Mouse (Mus musculus) embryonic facial prominence, embryonic 11.5 days (tissue): ENCODE measurements around the gene Tagln. TPM values are rescaled to one million over a fixed set of nuclear protein-coding genes. Genes with fewer than 3 reads are reported as not detected.

ENCODE experiments used
- ATAC-seq: fragments of 200-750 bp; cut with Nextera tagmentation; replicated peaks from 2 replicates; pipeline ENCODE4 v1.8.0; 2017; ENCODE audit warnings: low read depth; ENCODE audit not compliant: insufficient number of reproducible peaks, low FRiP score, low TSS enrichment
- DNase-seq: peaks from one replicate; pipeline ENCODE4 v3.0.0-alpha.2; 2015; ENCODE audit warnings: low spot score
- H3K27ac ChIP-seq: fragments of 300-500 bp; sonication (generic); replicated peaks from 2 replicates; pipeline ENCODE4 v1.5.1; 2014; ENCODE audit warnings: mild to moderate bottlenecking, low read depth, low read length, control low read depth
- H3K27me3 ChIP-seq: fragments of 300-500 bp; sonication (generic); 2 replicates; pipeline ENCODE4 v1.6.1; 2014; ENCODE audit warnings: mild to moderate bottlenecking, low read length, moderate library complexity, mixed read lengths; ENCODE audit not compliant: control insufficient read depth, insufficient read depth
- H3K36me3 ChIP-seq: fragments of 300-500 bp; sonication (generic); replicated peaks from 2 replicates; pipeline ENCODE4 v1.6.1; 2014; ENCODE audit warnings: low read depth, mild to moderate bottlenecking, low read length, moderate library complexity, mixed read lengths; ENCODE audit not compliant: control insufficient read depth, insufficient read depth
- H3K4me1 ChIP-seq: fragments of 300-500 bp; sonication (generic); 2 replicates; pipeline ENCODE4 v1.6.1; 2014; ENCODE audit warnings: low read length, mixed read lengths; ENCODE audit not compliant: control insufficient read depth, insufficient read depth
- H3K4me2 ChIP-seq: fragments of 300-500 bp; sonication (generic); 2 replicates; pipeline ENCODE4 v1.6.1; 2014; ENCODE audit warnings: low read depth, mild to moderate bottlenecking, control low read depth, low read length, moderate library complexity
- H3K4me3 ChIP-seq: fragments of 300-500 bp; sonication (generic); 2 replicates; pipeline ENCODE4 v1.5.1; 2014; ENCODE audit warnings: low read depth, low read length, control low read depth
- H3K9ac ChIP-seq: fragments of 300-500 bp; sonication (generic); replicated peaks from 2 replicates; pipeline ENCODE4 v1.6.1; 2014; ENCODE audit warnings: mild to moderate bottlenecking, control low read depth, low read length
- H3K9me3 ChIP-seq: fragments of 300-500 bp; sonication (generic); replicated peaks from 2 replicates; pipeline ENCODE4 v1.6.1; 2016; ENCODE audit warnings: mild to moderate bottlenecking, low read length, inconsistent platforms, mixed read lengths; ENCODE audit not compliant: control insufficient read depth
- WGBS: fragments of 180-500 bp; shearing (Covaris S2); extraction: QIAGEN DNeasy Blood & Tissue Kit; methylation state at CpG from one replicate; pipeline ENCODE4 v1.1.7; 2014; 5-methylcytosine and 5-hydroxymethylcytosine counted together
- polyA plus RNA-seq: library from polyadenylated mRNA; unstranded; fragments of >200 nt; fragmentation: Nextera tagmentation; extraction: Ambion mirVana; gene quantifications from 2 replicates; pipeline ENCODE4 v1.2.1, GENCODE M21; 2014

Tagln gene
- polyA plus RNA-seq, 1 experiment from 2014 or later: 14.1 TPM

- ATAC-seq (no peak), DNase-seq (no peak)
- no peaks in the 10 kb centered on the region for H3K27me3 ChIP-seq
- 95% methylated on average over 2 of the region's 2 CpGs for WGBS
- no peak overlapping the region for H3K27ac ChIP-seq
- H3K9ac ChIP-seq: no peak overlapping the region
- no peak overlapping the region for H3K4me3 ChIP-seq
- peaks cover 10% of the 10 kb centered on the region for H3K36me3 ChIP-seq
- no peaks in the 10 kb centered on the region for H3K4me1 ChIP-seq
- no peaks in the 10 kb centered on the region for H3K9me3 ChIP-seq
- no peak overlapping the region for H3K4me2 ChIP-seq
These were observed 41.0 kb upstream of the Tagln start for GRCm38 (mm10) chr9:45976884-45977283.

GRCm38 (mm10) chr9:45963577-45963976, 27.7 kb upstream of the Tagln start:
- no peak for DNase-seq
- Histone ChIP-seq H3K4me2 (no peak overlapping the region), H3K27ac (no peak overlapping the region), H3K27me3 (no peaks in the 10 kb centered on the region), H3K4me3 (no peak overlapping the region), H3K9me3 (no peaks in the 10 kb centered on the region), H3K4me1 (no peaks in the 10 kb centered on the region), H3K36me3 (no peaks in the 10 kb centered on the region; the same call in none of the 2 replicates), H3K9ac (no peak overlapping the region)
- 92% methylated on average over 6 of the region's 6 CpGs for WGBS
- no peak for ATAC-seq

- H3K4me2 ChIP-seq: no peak overlapping the region
- ATAC-seq (no peak), DNase-seq (no peak)
- H3K27ac ChIP-seq: no peak overlapping the region
- 75% methylated on average over 2 of the region's 2 CpGs for WGBS
- H3K9ac ChIP-seq: no peak overlapping the region
- H3K36me3 ChIP-seq: no peaks in the 10 kb centered on the region; the same call in none of the 2 replicates
- no peaks in the 10 kb centered on the region for H3K9me3 ChIP-seq
- no peak overlapping the region for H3K4me3 ChIP-seq
- no peaks in the 10 kb centered on the region for H3K4me1 ChIP-seq
- H3K27me3 ChIP-seq: no peaks in the 10 kb centered on the region
These were observed 26.0 kb upstream of the Tagln start for GRCm38 (mm10) chr9:45961855-45962254.

- Histone ChIP-seq H3K27ac (no peak overlapping the region), H3K27me3 (no peaks in the 10 kb centered on the region), H3K9me3 (no peaks in the 10 kb centered on the region), H3K4me3 (no peak overlapping the region), H3K36me3 (no peaks in the 10 kb centered on the region; the same call in 1 of the 2 replicates), H3K9ac (no peak overlapping the region), H3K4me2 (no peak overlapping the region), H3K4me1 (no peaks in the 10 kb centered on the region)
- 86% methylated on average over 7 of the region's 7 CpGs for WGBS
- DNase-seq (no peak), ATAC-seq (no peak)
These were observed 23.8 kb upstream of the Tagln start for GRCm38 (mm10) chr9:45959661-45960060.

DNA sequence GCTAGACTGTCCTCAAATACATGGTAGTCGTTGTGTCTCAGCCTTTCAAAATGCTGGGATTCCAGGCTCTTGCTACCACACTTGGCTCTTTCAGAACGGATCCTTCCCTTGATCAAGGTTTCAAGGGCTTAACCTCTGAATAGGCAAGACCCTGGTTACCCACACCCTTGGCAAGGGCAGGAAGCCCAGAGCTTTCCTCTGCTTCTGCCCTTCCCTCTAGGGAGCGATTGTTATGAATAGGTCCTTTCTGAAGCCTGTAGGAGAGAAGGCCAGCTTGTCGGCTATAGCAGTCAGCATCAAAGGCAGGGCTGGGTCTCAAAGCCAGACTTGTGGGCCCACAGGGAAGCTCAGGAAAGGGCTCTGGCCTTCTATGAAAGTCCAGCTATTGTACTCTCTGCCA, 23.0 kb upstream of the Tagln start:
- no peaks in the 10 kb centered on the region for H3K4me1 ChIP-seq
- no peak overlapping the region for H3K4me2 ChIP-seq
- H3K4me3 ChIP-seq: no peak overlapping the region
- no peaks in the 10 kb centered on the region for H3K9me3 ChIP-seq
- peak overlapping the region; percentile 9; the same call in 1 of the 2 replicates for H3K9ac ChIP-seq
- H3K36me3 ChIP-seq: no peaks in the 10 kb centered on the region
- H3K27ac ChIP-seq: no peak overlapping the region
- DNase-seq (no peak), ATAC-seq (no peak)
- WGBS: 31% methylated on average over 4 of the region's 4 CpGs
- H3K27me3 ChIP-seq: no peaks in the 10 kb centered on the region

- ATAC-seq: no peak
- no peak for DNase-seq
- no peaks in the 10 kb centered on the region for H3K27me3 ChIP-seq
- H3K4me3 ChIP-seq: no peak overlapping the region
- no peaks in the 10 kb centered on the region for H3K4me1 ChIP-seq
- 71% methylated on average over 7 of the region's 7 CpGs for WGBS
- no peaks in the 10 kb centered on the region for H3K9me3 ChIP-seq
- no peaks in the 10 kb centered on the region for H3K36me3 ChIP-seq
- H3K9ac ChIP-seq: no peak overlapping the region
- H3K27ac ChIP-seq: no peak overlapping the region
- H3K4me2 ChIP-seq: no peak overlapping the region
These were observed 22.3 kb upstream of the Tagln start for GRCm38 (mm10) chr9:45958023-45958670.

- Histone ChIP-seq H3K9me3 (no peaks in the 10 kb centered on the region), H3K36me3 (no peaks in the 10 kb centered on the region), H3K4me2 (peak within 1 kb of the TSS; percentile 84), H3K4me3 (peak within 1 kb of the TSS; percentile 91), H3K27ac (peak within 1 kb of the TSS; percentile 73), H3K4me1 (no peaks in the 10 kb centered on the region), H3K27me3 (no peaks in the 10 kb centered on the region), H3K9ac (peak within 1 kb of the TSS; percentile 88)
- DNase-seq: peak; percentile 94
- under 1% methylated on average over 46 of the region's 48 CpGs for WGBS
- ATAC-seq: peak; percentile 89
These were observed 19.5 kb upstream of the Tagln start, which contains the start of gene Sidt2 for GRCm38 (mm10) chr9:45955107-45955963. Sidt2 (minus strand) TSS chr9:45955258.
